Mouse (Mus musculus): ENCODE measurements around the gene Ccdc88a. TPM values are rescaled to one million over a fixed set of nuclear protein-coding genes. Genes with fewer than 3 reads are reported as not detected.
A peak's percentile ranks its signal among the peaks of the same experiment; 100 is the strongest.

Gene Ccdc88a
- total and polyA plus RNA-seq, 3 experiments: 4.0 to 225 (median 5.9) TPM

DNA sequence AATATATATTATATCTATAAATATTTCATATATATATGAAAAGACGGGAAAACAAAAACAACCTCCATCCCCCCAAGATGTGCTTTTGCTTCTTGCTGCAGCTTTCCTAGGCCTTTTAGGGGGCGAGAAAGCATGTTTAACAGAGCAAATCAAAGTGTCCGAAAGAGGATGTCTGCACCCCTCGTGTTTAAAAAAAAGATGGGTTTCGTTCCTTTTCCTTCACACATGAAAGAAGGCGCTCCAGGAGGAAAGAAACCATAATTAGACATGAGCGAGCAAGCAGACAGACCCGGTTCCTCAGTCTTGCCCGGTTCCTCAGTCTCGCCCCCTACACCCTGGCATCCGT, 435 bp upstream of the Ccdc88a start:
- Histone ChIP-seq H3K27me3 (ENCODE audit: control insufficient read depth in 1 of 2, insufficient read depth in 2 of 2, low read length in 2 of 2) (peaks cover 4 to 11% of the 10 kb centered on the region in 2 experiments; a peak in 2 of 4 replicates), H3K9ac (ENCODE audit: control insufficient read depth, low read depth, low read length, poor library complexity, severe bottlenecking) (peak overlapping the region; percentile 85), H3K4me3 (ENCODE audit: control insufficient read depth in 1 of 2, insufficient read depth in 1 of 2, low read depth in 2 of 2, low read length in 2 of 2) (peak overlapping the region; percentile 63 to 84), H3K36me3 (ENCODE audit: control insufficient read depth in 1 of 2, insufficient read depth in 2 of 2, low read length in 2 of 2) (peaks cover 0 to 9% of the 10 kb centered on the region in 2 experiments; a peak in 2 of 4 replicates), H3K9me3 (replicated peaks; ENCODE audit: insufficient read depth, low read length) (no peaks in the 10 kb centered on the region), H3K4me1 (ENCODE audit: control insufficient read depth in 1 of 2, insufficient read depth in 2 of 2, low read length in 2 of 2) (peaks cover 2 to 6% of the 10 kb centered on the region in 2 experiments), H3K27ac (ENCODE audit: control insufficient read depth, low read depth, low read length) (no peak overlapping the region), H3K79me2 (ENCODE audit: control insufficient read depth, insufficient read depth, low read length, poor library complexity) (peaks cover 11% of the 10 kb centered on the region)
- TF ChIP-seq MEF2A (IDR thresholded peaks at IDR 0.05; ENCODE audit: extremely low read depth, insufficient replicate concordance, low read depth, low read length, poor library complexity, severe bottlenecking) (no peak), ZNF384 (IDR thresholded peaks at IDR 0.05; ENCODE audit: low read depth, low read length) (0 out of 2 replicates have a peak, but pooled peaks have one; percentile 16), JUND (IDR thresholded peaks at IDR 0.05; ENCODE audit: low read depth, low read length) (no peak), UBTF (IDR thresholded peaks at IDR 0.05; ENCODE audit: borderline replicate concordance, insufficient read depth, low read depth, low read length) (no peak)
- DNase-seq (ENCODE audit: low read depth, low spot score): no peak

GRCm38 (mm10) chr11:29374274-29374656, 807 bp downstream of the Ccdc88a start:
- no peak for DNase-seq (ENCODE audit: low read depth, low spot score)
- H3K9me3 ChIP-seq (replicated peaks; ENCODE audit: insufficient read depth, low read length): no peaks in the 10 kb centered on the region
- H3K27ac ChIP-seq (ENCODE audit: control insufficient read depth, low read depth, low read length): peak overlapping the region; percentile 10; the same call in 1 of the 2 replicates
- peak overlapping the region; percentile 84 to 96 for H3K4me3 ChIP-seq (ENCODE audit: control insufficient read depth in 1 of 2, insufficient read depth in 1 of 2, low read depth in 2 of 2, low read length in 2 of 2)
- H3K4me1 ChIP-seq (ENCODE audit: control insufficient read depth in 1 of 2, insufficient read depth in 2 of 2, low read length in 2 of 2): peaks cover 2 to 6% of the 10 kb centered on the region in 2 experiments
- peak overlapping the region; percentile 85 for H3K9ac ChIP-seq (ENCODE audit: control insufficient read depth, low read depth, low read length, poor library complexity, severe bottlenecking)
- H3K79me2 ChIP-seq (ENCODE audit: control insufficient read depth, insufficient read depth, low read length, poor library complexity): peaks cover 11% of the 10 kb centered on the region
- H3K36me3 ChIP-seq (ENCODE audit: control insufficient read depth in 1 of 2, insufficient read depth in 2 of 2, low read length in 2 of 2): peaks cover 0 to 9% of the 10 kb centered on the region in 2 experiments; a peak in 2 of 4 replicates
- H3K27me3 ChIP-seq (ENCODE audit: control insufficient read depth in 1 of 2, insufficient read depth in 2 of 2, low read length in 2 of 2): peaks cover 1 to 8% of the 10 kb centered on the region in 2 experiments; a peak in 2 of 4 replicates
- TF ChIP-seq POLR2AphosphoS2 (IDR thresholded peaks at IDR 0.05; ENCODE audit: low read length) (no peak), MYB (IDR thresholded peaks at IDR 0.05; ENCODE audit: low read depth, low read length) (no peak), MAX (IDR thresholded peaks at IDR 0.05; ENCODE audit: low read length) (no peak), MXI1 (IDR thresholded peaks at IDR 0.05; ENCODE audit: low read depth, low read length) (no peak), ZKSCAN1 (IDR thresholded peaks at IDR 0.05; ENCODE audit: low read depth, low read length) (no peak), CTCF (IDR thresholded peaks at IDR 0.05 in 2 of 3, conservative IDR thresholded peaks at IDR 0.05 in 1 of 3; ENCODE audit: control insufficient read depth in 1 of 3, insufficient read depth in 1 of 3, low read depth in 2 of 3, low read length in 3 of 3, poor library complexity in 1 of 3, severe bottlenecking in 1 of 3) (no peak), CHD2 (IDR thresholded peaks at IDR 0.05; ENCODE audit: low read length) (no peak), KAT2A (conservative IDR thresholded peaks at IDR 0.05; ENCODE audit: low read depth, low read length) (0 out of 2 replicates have a peak, but pooled peaks have one; percentile 30), SIN3A (IDR thresholded peaks at IDR 0.05; ENCODE audit: low read length) (no peak), JUND (IDR thresholded peaks at IDR 0.05; ENCODE audit: low read depth, low read length) (no peak), HCFC1 (IDR thresholded peaks at IDR 0.05; ENCODE audit: low read depth, low read length) (peak; percentile 24; the same call in 1 of the 2 replicates), SMC3 (IDR thresholded peaks at IDR 0.05; ENCODE audit: low read depth, low read length) (no peak), UBTF (IDR thresholded peaks at IDR 0.05; ENCODE audit: borderline replicate concordance, insufficient read depth, low read depth, low read length) (no peak), MEF2A (IDR thresholded peaks at IDR 0.05; ENCODE audit: extremely low read depth, insufficient replicate concordance, low read depth, low read length, poor library complexity, severe bottlenecking) (no peak), CHD1 (IDR thresholded peaks at IDR 0.05; ENCODE audit: low read depth, low read length) (0 out of 2 replicates have a peak, but pooled peaks have one; percentile 78), ZMIZ1 (IDR thresholded peaks at IDR 0.05; ENCODE audit: low read depth, low read length) (no peak), MAFK (IDR thresholded peaks at IDR 0.05; ENCODE audit: borderline replicate concordance, low read depth, low read length) (no peak), ETS1 (IDR thresholded peaks at IDR 0.05; ENCODE audit: low read depth, low read length) (no peak), POLR2AphosphoS5 (IDR thresholded peaks at IDR 0.05; ENCODE audit: borderline replicate concordance, low read depth, low read length) (no peak), RAD21 (IDR thresholded peaks at IDR 0.05; ENCODE audit: low read depth, low read length) (no peak), POLR2A (IDR thresholded peaks at IDR 0.05; ENCODE audit: control insufficient read depth in 1 of 2, insufficient read depth in 1 of 2, low read depth in 1 of 2, low read length in 2 of 2, poor library complexity in 1 of 2) (no peak), TCF12 (IDR thresholded peaks at IDR 0.05; ENCODE audit: low read depth, low read length) (0 out of 2 replicates have a peak, but pooled peaks have one; percentile 24), ZC3H11A (IDR thresholded peaks at IDR 0.05; ENCODE audit: low read depth, low read length) (no peak), EP300 (IDR thresholded peaks at IDR 0.05; ENCODE audit: low read depth in 1 of 2, low read length in 2 of 2) (peak in 1 of 2 experiments; percentile 55; a peak in 2 of 4 replicates), USF2 (IDR thresholded peaks at IDR 0.05; ENCODE audit: borderline replicate concordance in 1 of 2, insufficient read depth in 1 of 2, low read depth in 1 of 2, low read length in 2 of 2) (no peak), NELFE (IDR thresholded peaks at IDR 0.05; ENCODE audit: low read depth, low read length) (no peak), USF1 (IDR thresholded peaks at IDR 0.05; ENCODE audit: low read depth, low read length) (no peak), NRF1 (IDR thresholded peaks at IDR 0.05; ENCODE audit: insufficient read depth, low read depth, low read length, poor library complexity, severe bottlenecking) (no peak), TBP (IDR thresholded peaks at IDR 0.05; ENCODE audit: low read depth, low read length) (no peak)

All from MEL (cell line).